Mouse (Mus musculus): Measurements from ENCODE around the gene Tmprss12. TPM values are rescaled to one million over a fixed set of nuclear protein-coding genes. Genes with fewer than 3 reads are reported as not detected.
A peak's percentile ranks its signal among the peaks of the same experiment; 100 is the strongest.
"Not testable (repeated sequence)": the region's sequence is repeated elsewhere in the genome, so short reads cannot be mapped to it uniquely, and the experiment has no call there.

Tmprss12 gene
- polyA plus RNA-seq, 1 experiment from 2014 or later, result not detected

- DNase-seq (ENCODE audit: low spot score), result no peak
- Histone ChIP-seq H3K9me3 (ENCODE audit: control insufficient read depth, low read length) (no peaks in the 10 kb centered on the region), H3K27ac (replicated peaks) (no peak overlapping the region), H3K4me3 (ENCODE audit: low read depth, low read length) (no peak overlapping the region), H3K4me2 (replicated peaks; ENCODE audit: low read depth) (no peak overlapping the region), H3K4me1 (replicated peaks; ENCODE audit: control insufficient read depth, insufficient read depth) (no peaks in the 10 kb centered on the region), H3K36me3 (ENCODE audit: control insufficient read depth, insufficient read depth, low read length) (no peaks in the 10 kb centered on the region), H3K9ac (ENCODE audit: low read length) (no peak overlapping the region), H3K27me3 (ENCODE audit: control insufficient read depth, insufficient read depth, low read length) (no peaks in the 10 kb centered on the region)
- no peak for ATAC-seq (ENCODE audit: low FRiP score, low TSS enrichment)
- 48% methylated on average over 2 of the region's 2 CpGs for WGBS
- no peak for TF ChIP-seq CTCF (IDR thresholded peaks at IDR 0.05; ENCODE audit: low read depth)
- no peak for TF ChIP-seq EP300 (optimal IDR thresholded peaks at IDR 0.05)
These were observed 31.7 kb downstream of the Tmprss12 start for GRCm38 (mm10) chr15:100312346-100312745.

- no peaks in the 10 kb centered on the region for H3K27me3 ChIP-seq (ENCODE audit: control insufficient read depth, insufficient read depth, low read length)
- H3K9me3 ChIP-seq (ENCODE audit: control insufficient read depth, low read length), result no peaks in the 10 kb centered on the region
- no peak overlapping the region for H3K9ac ChIP-seq (ENCODE audit: low read length)
- no peak overlapping the region for H3K4me3 ChIP-seq (ENCODE audit: low read depth, low read length)
- no peak overlapping the region for H3K27ac ChIP-seq (replicated peaks)
- ATAC-seq (ENCODE audit: low FRiP score, low TSS enrichment) (no peak), DNase-seq (ENCODE audit: low spot score) (no peak)
- TF ChIP-seq EP300 (optimal IDR thresholded peaks at IDR 0.05) (no peak), CTCF (IDR thresholded peaks at IDR 0.05; ENCODE audit: low read depth) (no peak)
- no peaks in the 10 kb centered on the region for H3K36me3 ChIP-seq (ENCODE audit: control insufficient read depth, insufficient read depth, low read length)
- H3K4me2 ChIP-seq (replicated peaks; ENCODE audit: low read depth), result no peak overlapping the region
- no peaks in the 10 kb centered on the region for H3K4me1 ChIP-seq (replicated peaks; ENCODE audit: control insufficient read depth, insufficient read depth)
- WGBS, result 92% methylated on average over 5 of the region's 5 CpGs
These were observed 34.0 kb downstream of the Tmprss12 start for GRCm38 (mm10) chr15:100314448-100315145.

DNA sequence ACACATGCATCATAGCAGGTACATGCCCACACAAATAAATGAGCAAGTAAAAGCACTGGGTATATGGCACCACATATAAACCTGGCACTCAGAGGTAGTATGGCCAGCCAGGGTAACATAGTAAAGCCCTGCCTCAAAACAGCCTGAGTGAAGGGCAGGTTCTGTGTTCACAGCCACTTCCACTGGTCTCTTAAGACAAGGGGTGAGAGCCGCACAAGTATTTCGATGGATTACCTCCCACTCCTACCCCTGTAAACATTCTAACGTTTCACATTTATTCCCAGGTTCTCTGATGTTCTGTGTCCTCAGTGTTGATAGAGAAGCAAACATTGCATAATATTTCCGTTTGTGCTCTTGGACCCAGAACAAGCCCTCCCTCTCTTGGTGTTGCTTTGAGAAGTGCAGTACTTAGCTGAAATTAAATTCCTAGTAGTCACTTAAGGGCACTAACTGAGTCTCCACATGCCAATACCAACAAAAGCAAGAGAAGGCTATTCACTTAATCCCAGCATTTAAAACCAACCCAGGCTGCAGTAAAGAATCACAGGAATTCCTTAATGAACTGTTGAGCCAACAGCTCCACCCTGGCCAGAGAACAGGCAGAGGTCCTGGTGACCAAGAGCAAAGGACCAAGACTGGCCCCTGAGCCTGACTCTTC lies 37.5 kb downstream of the Tmprss12 start:
- H3K36me3 ChIP-seq (ENCODE audit: control insufficient read depth, insufficient read depth, low read length), result not testable (repeated sequence)

DNA sequence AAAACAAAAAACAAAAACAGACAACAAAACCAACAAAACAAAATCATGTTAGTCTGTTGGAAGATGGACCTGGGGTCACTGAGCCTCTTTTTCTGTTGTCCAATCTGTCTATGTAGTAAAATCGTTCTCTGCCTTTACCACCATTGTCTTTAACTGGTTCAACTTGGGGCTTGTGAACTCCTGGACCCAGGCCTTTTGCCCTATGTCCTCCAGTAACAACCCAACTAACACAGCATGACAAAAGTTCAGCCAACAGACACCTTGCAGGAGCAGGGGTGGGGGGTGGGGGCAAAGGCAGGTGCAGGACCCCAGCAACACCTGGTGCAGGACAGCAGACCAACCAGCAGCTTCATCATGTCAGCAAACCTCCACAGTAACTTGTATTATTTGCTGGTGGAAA lies 39.2 kb downstream of the Tmprss12 start:
- WGBS, result 83% methylated on average over 1 of the region's 1 CpGs
- DNase-seq (ENCODE audit: low spot score), result no peak
- no peaks in the 10 kb centered on the region for H3K9me3 ChIP-seq (ENCODE audit: control insufficient read depth, low read length)
- no peaks in the 10 kb centered on the region for H3K27me3 ChIP-seq (ENCODE audit: control insufficient read depth, insufficient read depth, low read length)
- no peak overlapping the region for H3K4me3 ChIP-seq (ENCODE audit: low read depth, low read length)
- TF ChIP-seq CTCF (IDR thresholded peaks at IDR 0.05; ENCODE audit: low read depth) (no peak), EP300 (optimal IDR thresholded peaks at IDR 0.05) (no peak)
- ATAC-seq (ENCODE audit: low FRiP score, low TSS enrichment), result no peak
- H3K4me1 ChIP-seq (replicated peaks; ENCODE audit: control insufficient read depth, insufficient read depth), result no peaks in the 10 kb centered on the region
- H3K27ac ChIP-seq (replicated peaks), result no peak overlapping the region
- H3K4me2 ChIP-seq (replicated peaks; ENCODE audit: low read depth), result no peak overlapping the region
- no peaks in the 10 kb centered on the region for H3K36me3 ChIP-seq (ENCODE audit: control insufficient read depth, insufficient read depth, low read length)
- H3K9ac ChIP-seq (ENCODE audit: low read length), result no peak overlapping the region

More for the DNA sequence above, 37.5 kb downstream of the Tmprss12 start:
- ATAC-seq (ENCODE audit: low FRiP score, low TSS enrichment), result peak; percentile 29; the same call in 1 of the 2 replicates
- not testable (repeated sequence) for H3K27ac ChIP-seq (replicated peaks); H3K9me3 ChIP-seq (ENCODE audit: control insufficient read depth, low read length); DNase-seq (ENCODE audit: low spot score); H3K4me2 ChIP-seq (replicated peaks; ENCODE audit: low read depth); H3K27me3 ChIP-seq (ENCODE audit: control insufficient read depth, insufficient read depth, low read length); H3K4me3 ChIP-seq (ENCODE audit: low read depth, low read length); H3K4me1 ChIP-seq (replicated peaks; ENCODE audit: control insufficient read depth, insufficient read depth); H3K9ac ChIP-seq (ENCODE audit: low read length)
- 13% methylated on average over 4 of the region's 4 CpGs for WGBS

DNA sequence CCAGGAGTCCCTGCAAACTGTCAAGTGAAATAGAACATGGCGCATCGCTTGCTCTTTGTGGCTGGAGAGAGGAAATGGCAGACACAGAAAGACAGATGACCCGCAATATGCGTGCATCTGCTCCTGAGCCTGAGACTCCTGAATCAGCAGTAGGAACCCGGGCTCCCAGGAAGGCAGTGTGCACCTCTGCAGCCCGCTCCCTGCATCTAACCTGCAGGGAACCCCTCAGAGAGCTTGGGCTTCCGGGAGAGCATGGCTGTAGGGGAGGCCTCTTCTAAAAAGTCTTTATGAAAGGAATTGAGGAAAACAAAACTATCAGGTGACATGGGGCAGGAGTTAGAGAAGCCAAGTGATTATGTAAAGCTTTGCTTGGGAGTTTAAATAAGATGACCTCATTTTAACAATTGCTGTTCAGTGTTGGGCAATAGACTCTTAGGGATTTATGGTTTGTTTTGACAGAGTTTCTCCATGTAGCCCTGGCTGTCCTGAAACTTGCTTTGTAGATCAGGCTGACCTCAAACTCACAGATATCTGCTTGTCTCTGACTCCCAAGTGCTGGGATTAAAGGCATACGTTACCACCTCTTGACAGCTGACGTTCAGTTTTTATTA lies 39.8 kb downstream of the Tmprss12 start:
- Histone ChIP-seq H3K4me1 (replicated peaks; ENCODE audit: control insufficient read depth, insufficient read depth) (no peaks in the 10 kb centered on the region), H3K9me3 (ENCODE audit: control insufficient read depth, low read length) (no peaks in the 10 kb centered on the region), H3K27ac (replicated peaks) (no peak overlapping the region), H3K4me3 (ENCODE audit: low read depth, low read length) (no peak overlapping the region), H3K9ac (ENCODE audit: low read length) (no peak overlapping the region), H3K4me2 (replicated peaks; ENCODE audit: low read depth) (no peak overlapping the region), H3K27me3 (ENCODE audit: control insufficient read depth, insufficient read depth, low read length) (no peaks in the 10 kb centered on the region), H3K36me3 (ENCODE audit: control insufficient read depth, insufficient read depth, low read length) (no peaks in the 10 kb centered on the region)
- no peak for TF ChIP-seq EP300 (optimal IDR thresholded peaks at IDR 0.05)
- TF ChIP-seq CTCF (IDR thresholded peaks at IDR 0.05; ENCODE audit: low read depth), result no peak
- DNase-seq (ENCODE audit: low spot score) (no peak), ATAC-seq (ENCODE audit: low FRiP score, low TSS enrichment) (peak; percentile 45; the same call in 1 of the 2 replicates)
- 49% methylated on average over 9 of the region's 9 CpGs for WGBS

GRCm38 (mm10) chr15:100321134-100321533 lies 40.5 kb downstream of the Tmprss12 start:
- Histone ChIP-seq H3K9me3 (ENCODE audit: control insufficient read depth, low read length) (no peaks in the 10 kb centered on the region), H3K4me1 (replicated peaks; ENCODE audit: control insufficient read depth, insufficient read depth) (no peaks in the 10 kb centered on the region), H3K27ac (replicated peaks) (no peak overlapping the region), H3K36me3 (ENCODE audit: control insufficient read depth, insufficient read depth, low read length) (no peaks in the 10 kb centered on the region), H3K27me3 (ENCODE audit: control insufficient read depth, insufficient read depth, low read length) (no peaks in the 10 kb centered on the region), H3K4me3 (ENCODE audit: low read depth, low read length) (no peak overlapping the region), H3K4me2 (replicated peaks; ENCODE audit: low read depth) (no peak overlapping the region), H3K9ac (ENCODE audit: low read length) (no peak overlapping the region)
- no peak for ATAC-seq (ENCODE audit: low FRiP score, low TSS enrichment)
- 42% methylated on average over 5 of the region's 5 CpGs for WGBS
- DNase-seq (ENCODE audit: low spot score), result peak; percentile 66
- TF ChIP-seq CTCF (IDR thresholded peaks at IDR 0.05; ENCODE audit: low read depth) (peak; percentile 73), EP300 (optimal IDR thresholded peaks at IDR 0.05) (no peak)
